Mouse (Mus musculus) kidney, postnatal 14 days (tissue): ENCODE results near the gene Esp34.

Experiments used
- DNase-seq: peaks from one replicate; pipeline ENCODE4 v3.0.0; 2022; ENCODE audit warnings: mixed read lengths

Gene Esp34

DNA sequence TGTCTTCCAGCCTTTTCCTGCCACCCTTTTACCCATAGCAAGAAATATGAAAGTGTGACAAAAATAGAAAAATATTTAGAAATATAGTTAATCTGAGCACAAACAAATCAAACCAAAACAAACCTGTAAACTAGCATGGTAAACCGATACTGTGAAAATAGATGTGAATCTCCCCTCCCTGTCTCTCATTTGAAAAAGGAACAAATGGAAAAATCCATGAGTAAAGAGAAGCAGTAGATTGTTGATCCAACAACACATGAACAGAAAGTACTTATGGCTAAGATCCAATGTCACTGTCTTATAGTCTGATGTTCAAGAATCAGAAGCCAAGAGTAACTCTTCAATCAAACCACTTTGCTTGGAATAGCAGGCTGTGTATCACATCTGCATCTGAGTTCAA is at the start of gene Esp34:
Esp34 (plus strand) TSS at position 301 of the 400 bp plus-strand sequence.
- DNase-seq, result no peak

DNA sequence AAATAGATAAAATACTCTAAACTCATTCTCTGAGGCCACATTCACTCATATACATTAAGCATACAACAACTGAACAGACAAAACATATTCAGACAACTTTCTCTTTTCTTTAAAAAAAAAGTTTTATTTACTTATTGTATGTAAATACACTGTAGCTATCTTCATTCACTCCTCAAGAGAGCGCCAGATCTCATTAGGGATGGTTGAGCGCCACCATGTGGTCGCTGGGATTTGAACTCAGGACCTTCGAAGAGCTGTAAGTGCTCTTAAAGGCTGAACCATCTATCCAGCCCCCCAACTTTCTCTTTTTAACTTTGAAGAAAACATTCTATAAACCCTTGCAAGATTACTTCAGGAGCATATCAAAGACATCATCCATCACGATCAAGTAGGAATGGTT is 8.5 kb downstream of the Esp34 start:
- no peak for DNase-seq
